Mouse (Mus musculus): ENCODE measurements around the gene Ppp5c. TPM values are rescaled to one million over a fixed set of nuclear protein-coding genes. Genes with fewer than 3 reads are reported as not detected.

Ppp5c gene
- polyA plus RNA-seq, 1 experiment from 2014 or later = 115 TPM

GRCm38 (mm10) chr7:16994400-16994799 lies 33.3 kb downstream of the Ppp5c start:
- Histone ChIP-seq H3K9me3 (ENCODE audit: control insufficient read depth, low read length) (no peaks in the 10 kb centered on the region), H3K4me3 (ENCODE audit: low read length) (peak overlapping the region; percentile 78), H3K9ac (ENCODE audit: low read depth, low read length) (peak overlapping the region; percentile 81), H3K4me1 (ENCODE audit: control insufficient read depth, insufficient read depth, low read length) (peaks cover 33% of the 10 kb centered on the region), H3K4me2 (replicated peaks; ENCODE audit: low read depth, low read length) (peak overlapping the region; percentile 83), H3K27ac (ENCODE audit: low read depth, low read length) (peak overlapping the region; percentile 79), H3K27me3 (ENCODE audit: control insufficient read depth, insufficient read depth, low read length) (no peaks in the 10 kb centered on the region), H3K36me3 (ENCODE audit: control insufficient read depth, insufficient read depth, low read length) (peaks cover 25% of the 10 kb centered on the region)
- under 1% methylated on average over 20 of the region's 20 CpGs for WGBS
- ATAC-seq (ENCODE audit: low FRiP score, low TSS enrichment) = no peak

GRCm38 (mm10) chr7:16993651-16994399 lies 33.9 kb downstream of the Ppp5c start:
- Histone ChIP-seq H3K9ac (ENCODE audit: low read depth, low read length) (peak overlapping the region; percentile 81), H3K4me2 (replicated peaks; ENCODE audit: low read depth, low read length) (peak overlapping the region; percentile 83), H3K36me3 (ENCODE audit: control insufficient read depth, insufficient read depth, low read length) (peaks cover 19% of the 10 kb centered on the region), H3K9me3 (ENCODE audit: control insufficient read depth, low read length) (no peaks in the 10 kb centered on the region), H3K27ac (ENCODE audit: low read depth, low read length) (peak overlapping the region; percentile 79), H3K4me3 (ENCODE audit: low read length) (peak overlapping the region; percentile 78), H3K27me3 (ENCODE audit: control insufficient read depth, insufficient read depth, low read length) (no peaks in the 10 kb centered on the region), H3K4me1 (ENCODE audit: control insufficient read depth, insufficient read depth, low read length) (peaks cover 33% of the 10 kb centered on the region)
- WGBS = under 1% methylated on average over 27 of the region's 27 CpGs
- ATAC-seq (ENCODE audit: low FRiP score, low TSS enrichment) = peak; percentile 90

GRCm38 (mm10) chr7:16992451-16992807 lies 35.3 kb downstream of the Ppp5c start, which contains the start of gene Ccdc8:
Ccdc8 (plus strand) TSS chr7:16992708.
- no peaks in the 10 kb centered on the region for H3K27me3 ChIP-seq (ENCODE audit: control insufficient read depth, insufficient read depth, low read length)
- H3K9ac ChIP-seq (ENCODE audit: low read depth, low read length) = no peak within 1 kb of the TSS
- H3K4me2 ChIP-seq (replicated peaks; ENCODE audit: low read depth, low read length) = peak within 1 kb of the TSS; percentile 83
- no peaks in the 10 kb centered on the region for H3K9me3 ChIP-seq (ENCODE audit: control insufficient read depth, low read length)
- no peak for ATAC-seq (ENCODE audit: low FRiP score, low TSS enrichment)
- peak within 1 kb of the TSS; percentile 83 for H3K27ac ChIP-seq (ENCODE audit: low read depth, low read length)
- H3K4me1 ChIP-seq (ENCODE audit: control insufficient read depth, insufficient read depth, low read length) = peaks cover 36% of the 10 kb centered on the region
- 90% methylated on average over 5 of the region's 5 CpGs for WGBS
- H3K4me3 ChIP-seq (ENCODE audit: low read length) = peak within 1 kb of the TSS; percentile 78
- H3K36me3 ChIP-seq (ENCODE audit: control insufficient read depth, insufficient read depth, low read length) = peaks cover 6% of the 10 kb centered on the region

- Histone ChIP-seq H3K9ac (ENCODE audit: low read depth, low read length) (no peak overlapping the region), H3K36me3 (ENCODE audit: control insufficient read depth, insufficient read depth, low read length) (peaks cover 4% of the 10 kb centered on the region; the same call in 1 of the 2 replicates), H3K4me3 (ENCODE audit: low read length) (no peak overlapping the region), H3K4me1 (ENCODE audit: control insufficient read depth, insufficient read depth, low read length) (peaks cover 34% of the 10 kb centered on the region), H3K9me3 (ENCODE audit: control insufficient read depth, low read length) (no peaks in the 10 kb centered on the region), H3K27me3 (ENCODE audit: control insufficient read depth, insufficient read depth, low read length) (no peaks in the 10 kb centered on the region), H3K27ac (ENCODE audit: low read depth, low read length) (peak overlapping the region; percentile 83), H3K4me2 (replicated peaks; ENCODE audit: low read depth, low read length) (no peak overlapping the region; the same call in 1 of the 2 replicates)
- 32% methylated on average over 18 of the region's 18 CpGs for WGBS
- peak; percentile 85 for ATAC-seq (ENCODE audit: low FRiP score, low TSS enrichment)
These were observed 35.9 kb downstream of the Ppp5c start for GRCm38 (mm10) chr7:16991681-16992450.

GRCm38 (mm10) chr7:16990006-16990744 lies 37.5 kb downstream of the Ppp5c start:
- no peaks in the 10 kb centered on the region for H3K9me3 ChIP-seq (ENCODE audit: control insufficient read depth, low read length)
- H3K36me3 ChIP-seq (ENCODE audit: control insufficient read depth, insufficient read depth, low read length) = no peaks in the 10 kb centered on the region
- H3K4me2 ChIP-seq (replicated peaks; ENCODE audit: low read depth, low read length) = 0 out of 2 replicates have a peak overlapping the region, but pooled peaks have one; percentile 5
- no peak for ATAC-seq (ENCODE audit: low FRiP score, low TSS enrichment)
- H3K9ac ChIP-seq (ENCODE audit: low read depth, low read length) = no peak overlapping the region
- WGBS = 32% methylated on average over 15 of the region's 15 CpGs
- no peaks in the 10 kb centered on the region for H3K27me3 ChIP-seq (ENCODE audit: control insufficient read depth, insufficient read depth, low read length)
- peak overlapping the region; percentile 39; the same call in 1 of the 2 replicates for H3K27ac ChIP-seq (ENCODE audit: low read depth, low read length)
- no peak overlapping the region for H3K4me3 ChIP-seq (ENCODE audit: low read length)
- H3K4me1 ChIP-seq (ENCODE audit: control insufficient read depth, insufficient read depth, low read length) = peaks cover 21% of the 10 kb centered on the region

GRCm38 (mm10) chr7:16988405-16988804 lies 39.3 kb downstream of the Ppp5c start:
- H3K9ac ChIP-seq (ENCODE audit: low read depth, low read length) = no peak overlapping the region
- peaks cover 18% of the 10 kb centered on the region; the same call in 1 of the 2 replicates for H3K4me1 ChIP-seq (ENCODE audit: control insufficient read depth, insufficient read depth, low read length)
- no peak overlapping the region for H3K4me3 ChIP-seq (ENCODE audit: low read length)
- no peak overlapping the region for H3K4me2 ChIP-seq (replicated peaks; ENCODE audit: low read depth, low read length)
- H3K36me3 ChIP-seq (ENCODE audit: control insufficient read depth, insufficient read depth, low read length) = no peaks in the 10 kb centered on the region
- H3K27ac ChIP-seq (ENCODE audit: low read depth, low read length) = peak overlapping the region; percentile 15; the same call in 1 of the 2 replicates
- no peaks in the 10 kb centered on the region for H3K9me3 ChIP-seq (ENCODE audit: control insufficient read depth, low read length)
- ATAC-seq (ENCODE audit: low FRiP score, low TSS enrichment) = no peak
- 18% methylated on average over 3 of the region's 3 CpGs for WGBS
- H3K27me3 ChIP-seq (ENCODE audit: control insufficient read depth, insufficient read depth, low read length) = no peaks in the 10 kb centered on the region

- Histone ChIP-seq H3K9me3 (ENCODE audit: control insufficient read depth, low read length) (no peaks in the 10 kb centered on the region), H3K27me3 (ENCODE audit: control insufficient read depth, insufficient read depth, low read length) (no peaks in the 10 kb centered on the region), H3K9ac (ENCODE audit: low read depth, low read length) (no peak overlapping the region), H3K4me3 (ENCODE audit: low read length) (no peak overlapping the region), H3K27ac (ENCODE audit: low read depth, low read length) (peak overlapping the region; percentile 30; the same call in 1 of the 2 replicates), H3K36me3 (ENCODE audit: control insufficient read depth, insufficient read depth, low read length) (no peaks in the 10 kb centered on the region), H3K4me1 (ENCODE audit: control insufficient read depth, insufficient read depth, low read length) (peaks cover 24% of the 10 kb centered on the region; the same call in 1 of the 2 replicates), H3K4me2 (replicated peaks; ENCODE audit: low read depth, low read length) (no peak overlapping the region)
- ATAC-seq (ENCODE audit: low FRiP score, low TSS enrichment) = no peak
- WGBS = 44% methylated on average over 7 of the region's 7 CpGs
These were observed 40.1 kb downstream of the Ppp5c start for GRCm38 (mm10) chr7:16987541-16988149.

- Histone ChIP-seq H3K4me3 (ENCODE audit: low read length) (peak within 1 kb of the TSS; percentile 12; the same call in 1 of the 2 replicates), H3K27me3 (ENCODE audit: control insufficient read depth, insufficient read depth, low read length) (no peaks in the 10 kb centered on the region), H3K9me3 (ENCODE audit: control insufficient read depth, low read length) (no peaks in the 10 kb centered on the region), H3K4me1 (ENCODE audit: control insufficient read depth, insufficient read depth, low read length) (peaks cover 17% of the 10 kb centered on the region; the same call in 1 of the 2 replicates), H3K9ac (ENCODE audit: low read depth, low read length) (peak within 1 kb of the TSS; percentile 12; the same call in 1 of the 2 replicates), H3K36me3 (ENCODE audit: control insufficient read depth, insufficient read depth, low read length) (no peaks in the 10 kb centered on the region), H3K4me2 (replicated peaks; ENCODE audit: low read depth, low read length) (peak within 1 kb of the TSS; percentile 38), H3K27ac (ENCODE audit: low read depth, low read length) (no peak within 1 kb of the TSS)
- WGBS = 22% methylated on average over 26 of the region's 26 CpGs
- ATAC-seq (ENCODE audit: low FRiP score, low TSS enrichment) = peak; percentile 69; the same call in 1 of the 2 replicates
These were observed 44.7 kb downstream of the Ppp5c start, which contains the start of gene Gm42372 for GRCm38 (mm10) chr7:16982859-16983568. Gm42372 (plus strand) TSS chr7:16983086.

Data from kidney, embryonic 14.5 days (tissue).